26 mouse cellular contexts compared by ENCODE assay signal in the genomic region with DNA sequence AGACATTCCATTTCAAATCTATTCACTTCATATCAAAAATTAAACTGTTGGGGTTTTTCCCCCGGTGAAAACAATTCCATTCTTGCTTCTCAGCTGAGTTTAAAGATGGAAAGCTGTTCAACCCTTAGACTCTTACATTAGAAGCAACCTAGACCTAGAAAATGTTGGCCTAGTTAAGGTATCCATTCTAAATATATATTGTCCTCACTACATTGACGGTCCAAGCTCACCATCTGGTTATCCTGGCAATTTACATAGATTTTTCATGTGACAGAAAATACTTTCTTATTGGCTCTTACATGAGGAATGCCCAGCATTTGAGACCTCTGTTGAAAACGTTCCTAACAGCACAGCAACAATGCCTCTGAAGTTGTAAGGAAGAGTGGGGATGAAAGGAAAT.
A peak's percentile ranks its signal among the peaks of the same experiment; 100 is the strongest.
DNase-seq lines count a peak whose midpoint lies in the region; ATAC-seq and TF ChIP-seq lines count a peak whose summit lies in the region.
"Had no signal": no experiment of that assay in that cellular context is flagged by ENCODE, and none has a peak within 500 bp of the region (broad histone marks: within the 10 kb centered on the region; RNA-seq: fewer than 3 reads in every experiment).

No protein-coding gene starts in this region.

- no peak overlapping the region for H3K4me2 ChIP-seq in neural tube, embryonic 15.5 days
- H3K4me2 ChIP-seq: embryonic facial prominence, embryonic 13.5 days; forebrain, embryonic 13.5 days; heart, embryonic 12.5 days; heart, embryonic 15.5 days; hindbrain, embryonic 13.5 days; intestine, embryonic 15.5 days had no signal

- no peak overlapping the region for H3K9ac ChIP-seq in neural tube, embryonic 15.5 days (replicated peaks)
- H3K9ac ChIP-seq: embryonic facial prominence, embryonic 13.5 days; forebrain, embryonic 13.5 days; heart, embryonic 12.5 days; heart, embryonic 15.5 days; hindbrain, embryonic 13.5 days; intestine, embryonic 15.5 days had no signal

- no peak for TF ChIP-seq CTCF in left cerebral cortex, adult 2 months (IDR thresholded peaks at IDR 0.05)

- peak; percentile 26 for DNase-seq in cerebellum, adult 9-10 months
- no peak for DNase-seq in cerebellum, postnatal 36 days
- DNase-seq in left cerebral cortex, adult 2 months (ENCODE audit: extremely low spot score in 1 of 2, low spot score in 2 of 2), result no peak
- no peak for DNase-seq in left cerebral cortex, postnatal 10 days (ENCODE audit: extremely low spot score in 1 of 2, low spot score in 2 of 2)
- peak; percentile 39 for DNase-seq in telencephalon, adult 2 months (ENCODE audit: low read depth, low spot score)
- DNase-seq: adrenal gland, adult 2 months; adrenal gland, postnatal 14 days; embryo, embryonic 11 days; gastrocnemius, postnatal 25 days; heart, adult 18-20 months; heart, postnatal 10 days; heart, postnatal 36 days had no signal

- 80% methylated on average over 3 of the region's 3 CpGs for WGBS in neural tube, embryonic 15.5 days

- no peak overlapping the region for H3K4me3 ChIP-seq in left cerebral cortex, adult 2 months
- no peak overlapping the region for H3K4me3 ChIP-seq in neural tube, embryonic 15.5 days (replicated peaks)
- H3K4me3 ChIP-seq: embryonic facial prominence, embryonic 10.5 days; embryonic facial prominence, embryonic 13.5 days; erythroblast, embryonic 14.5 days; forebrain, embryonic 10.5 days; forebrain, embryonic 13.5 days; heart, embryonic 12.5 days; heart, embryonic 15.5 days; hindbrain, embryonic 10.5 days; hindbrain, embryonic 13.5 days; intestine, embryonic 15.5 days had no signal

- no peaks in the 10 kb centered on the region for H3K9me3 ChIP-seq in neural tube, embryonic 15.5 days (replicated peaks)
- H3K9me3 ChIP-seq: embryonic facial prominence, embryonic 10.5 days; embryonic facial prominence, embryonic 13.5 days; forebrain, embryonic 10.5 days; forebrain, embryonic 13.5 days; heart, embryonic 12.5 days; heart, embryonic 15.5 days; hindbrain, embryonic 10.5 days; hindbrain, embryonic 13.5 days; intestine, embryonic 15.5 days had no signal

- no peaks in the 10 kb centered on the region for H3K4me1 ChIP-seq in neural tube, embryonic 15.5 days
- H3K4me1 ChIP-seq: forebrain, embryonic 13.5 days; heart, embryonic 12.5 days; heart, embryonic 15.5 days; hindbrain, embryonic 13.5 days; intestine, embryonic 15.5 days had no signal

- H3K36me3 ChIP-seq in neural tube, embryonic 15.5 days, result no peaks in the 10 kb centered on the region
- H3K36me3 ChIP-seq: embryonic facial prominence, embryonic 10.5 days; embryonic facial prominence, embryonic 13.5 days; forebrain, embryonic 10.5 days; heart, embryonic 12.5 days; heart, embryonic 15.5 days; hindbrain, embryonic 10.5 days; hindbrain, embryonic 13.5 days; intestine, embryonic 15.5 days had no signal

- H3K27me3 ChIP-seq in neural tube, embryonic 15.5 days (replicated peaks), result no peaks in the 10 kb centered on the region
- H3K27me3 ChIP-seq: embryonic facial prominence, embryonic 13.5 days; forebrain, embryonic 13.5 days; heart, embryonic 12.5 days; heart, embryonic 15.5 days; intestine, embryonic 15.5 days had no signal

- intact Hi-C loops in left cerebral cortex, adult 2 months (cut with DNase I), result loop anchor here (5.0 kb wide), 1 partner anchor 87 kb away; no protein-coding TSS in a partner anchor
- intact Hi-C loops in left cerebral cortex, postnatal 10 days (cut with DNase I), result no loop called here

- no peak for ATAC-seq in neural tube, embryonic 15.5 days (ENCODE audit: low FRiP score)
- ATAC-seq: CD4-positive, CD25-positive, alpha-beta regulatory T cell, adult 4 months; forebrain, embryonic 13.5 days; forebrain, embryonic 16.5 days; hindbrain, embryonic 16.5 days; intestine, embryonic 15.5 days had no signal

- H3K27ac ChIP-seq in left cerebral cortex, adult 2 months, result peak overlapping the region; percentile 60; the same call in 1 of the 2 replicates
- no peak overlapping the region for H3K27ac ChIP-seq in neural tube, embryonic 15.5 days (replicated peaks)
- H3K27ac ChIP-seq: embryonic facial prominence, embryonic 10.5 days; embryonic facial prominence, embryonic 13.5 days; forebrain, embryonic 10.5 days; forebrain, embryonic 13.5 days; heart, embryonic 15.5 days; hindbrain, embryonic 10.5 days; hindbrain, embryonic 13.5 days; intestine, embryonic 15.5 days had no signal

Comparison
In these comparisons a context has a peak if more than half of its experiments do, and no peak if none do; other contexts are left out.
1. DNase-seq: peak in cerebellum, adult 9-10 months (single experiment) and telencephalon, adult 2 months (single experiment); none in cerebellum, postnatal 36 days (0 of 2), left cerebral cortex, adult 2 months (0 of 2) and left cerebral cortex, postnatal 10 days (0 of 2).